Mouse (Mus musculus) heart, postnatal 36 days (tissue): Measurements from ENCODE around the gene Ccl27b. TPM values are rescaled to one million over a fixed set of nuclear protein-coding genes. Genes with fewer than 3 reads are reported as not detected.
"Not testable (repeated sequence)": the region's sequence is repeated elsewhere in the genome, so short reads cannot be mapped to it uniquely, and the experiment has no call there.

ENCODE experiments used
- DNase-seq, 2 experiments: peaks; one replicate each; pipeline ENCODE4 v3.0.0; 2021 to 2022
- intact Hi-C: fragments of 180-260 bp; cut with DNase I; formaldehyde crosslinking; loops from one replicate; pipeline ENCODE4 v1.15.1; 2025
- total RNA-seq, 2 experiments: library from RNA; stranded (reverse); gene quantifications; 2 replicates each; pipeline ENCODE4 v1.2.3; 2021

Gene Ccl27b
- not detected for total RNA-seq

GRCm38 (mm10) chr4:42654951-42655350, at the start of gene Ccl27b:
Gene Ccl27b (plus strand): TSS chr4:42655251.
- DNase-seq, intact Hi-C loops: not testable (repeated sequence)

- intact Hi-C loops, DNase-seq: not testable (repeated sequence)
Observed at GRCm38 (mm10) chr4:42611895-42612294, 43.2 kb upstream of the Ccl27b start, which contains the start of gene Gm10591. Gene Gm10591 (plus strand): TSS chr4:42612195.

GRCm38 (mm10) chr4:42629419-42629818, 25.6 kb upstream of the Ccl27b start, which contains the start of gene Gm2564:
Gene Gm2564 (plus strand): TSS chr4:42629719.
- intact Hi-C loops, DNase-seq: not testable (repeated sequence)

DNA sequence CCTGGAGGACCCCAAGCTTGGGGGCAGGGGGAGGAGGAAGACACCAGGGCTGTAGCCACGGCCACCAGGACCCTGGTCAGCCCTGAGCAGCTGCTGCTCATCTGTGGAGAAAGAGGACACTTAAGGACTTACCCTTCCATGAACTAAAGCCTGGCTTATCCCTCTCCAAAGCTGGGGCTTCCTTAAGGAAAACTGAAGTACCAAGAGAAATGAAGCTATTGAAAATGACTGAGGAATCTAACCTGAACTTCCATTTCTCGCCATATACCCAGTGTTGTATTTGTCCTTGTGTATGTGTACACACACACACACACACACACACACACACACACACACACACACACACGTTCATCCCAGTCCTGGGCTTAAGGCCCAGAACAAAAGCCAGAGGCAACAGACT, 6.7 kb downstream of the Ccl27b start, which contains the start of gene Il11ra2:
Gene Il11ra2, minus strand, starts transcription at position 101 of the 400 bp plus-strand sequence.
- intact Hi-C loops, DNase-seq: not testable (repeated sequence)

- not testable (repeated sequence) for DNase-seq
Observed at GRCm38 (mm10) chr4:42675415-42675814, 20.4 kb downstream of the Ccl27b start.

DNA sequence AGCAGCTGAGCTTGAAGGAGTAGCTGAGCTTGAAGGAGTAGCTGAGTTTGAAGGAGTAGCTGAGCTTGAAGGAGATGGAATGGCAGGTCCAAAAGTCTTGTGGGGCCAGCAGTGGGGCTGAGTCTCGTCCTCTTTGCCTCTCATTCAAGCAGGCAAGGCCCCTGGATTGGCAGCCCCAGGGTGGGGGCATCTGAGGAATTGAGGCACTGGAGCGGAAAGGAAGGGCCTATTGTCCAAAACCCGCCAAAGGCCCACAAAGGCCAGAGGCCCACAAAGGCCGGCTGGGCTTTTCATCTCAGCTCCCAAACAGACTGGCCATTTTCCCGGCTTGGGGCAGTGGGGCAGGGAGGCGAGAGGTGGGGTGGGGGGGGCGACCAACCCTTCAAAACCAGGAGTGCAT, 24.3 kb downstream of the Ccl27b start:
- intact Hi-C loops, DNase-seq: not testable (repeated sequence)

More at GRCm38 (mm10) chr4:42675415-42675814, 20.4 kb downstream of the Ccl27b start:
- intact Hi-C loops, result not testable (repeated sequence)

DNA sequence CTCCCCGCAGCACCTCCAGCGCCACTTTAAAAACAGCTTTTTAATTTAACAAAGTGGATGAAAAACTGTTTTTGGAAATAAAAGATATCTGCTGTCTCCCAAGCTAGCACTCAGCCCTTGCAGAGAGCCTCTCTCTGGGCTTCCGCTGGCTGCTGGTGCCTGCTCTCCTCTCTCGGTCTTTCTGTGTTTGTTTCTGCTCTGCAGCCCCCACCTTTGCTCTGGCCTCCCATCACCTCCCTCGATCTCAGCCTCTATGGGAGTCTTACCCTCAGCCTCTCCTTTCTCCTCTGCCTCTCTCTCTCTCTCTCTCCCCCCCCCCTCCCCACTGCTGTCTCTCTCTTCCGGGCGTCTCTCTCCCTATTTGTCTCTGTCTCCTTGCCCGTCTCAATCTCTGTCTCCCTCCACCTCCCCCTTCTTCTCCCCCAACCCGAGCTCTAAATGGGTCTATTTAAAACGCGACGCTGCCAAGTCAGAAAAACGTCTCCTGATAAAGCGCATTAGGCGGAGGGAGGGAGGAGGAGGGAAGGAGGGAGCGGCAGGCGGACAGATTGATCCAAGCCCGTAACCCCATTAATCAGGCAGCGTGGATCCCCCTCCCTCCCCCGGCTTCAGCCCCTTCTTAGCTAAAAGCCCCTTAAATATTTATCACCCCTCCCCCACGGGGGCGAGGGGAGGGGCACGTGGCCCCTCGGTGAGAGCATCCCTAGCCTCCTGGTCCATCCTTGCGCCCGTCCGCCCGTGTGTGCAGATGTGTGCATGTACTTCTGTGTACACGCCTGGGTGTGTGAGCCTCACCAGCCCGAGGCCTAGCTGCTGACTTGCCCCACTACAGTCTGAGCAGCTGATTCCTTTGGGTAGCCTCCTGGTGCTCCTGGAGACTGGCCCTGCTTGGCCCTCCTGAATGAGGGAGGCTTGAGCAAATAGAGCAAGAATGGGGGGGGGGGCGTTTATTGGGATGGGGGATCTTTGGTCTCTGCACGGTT, 25.6 kb downstream of the Ccl27b start:
- DNase-seq, intact Hi-C loops: not testable (repeated sequence)

DNA sequence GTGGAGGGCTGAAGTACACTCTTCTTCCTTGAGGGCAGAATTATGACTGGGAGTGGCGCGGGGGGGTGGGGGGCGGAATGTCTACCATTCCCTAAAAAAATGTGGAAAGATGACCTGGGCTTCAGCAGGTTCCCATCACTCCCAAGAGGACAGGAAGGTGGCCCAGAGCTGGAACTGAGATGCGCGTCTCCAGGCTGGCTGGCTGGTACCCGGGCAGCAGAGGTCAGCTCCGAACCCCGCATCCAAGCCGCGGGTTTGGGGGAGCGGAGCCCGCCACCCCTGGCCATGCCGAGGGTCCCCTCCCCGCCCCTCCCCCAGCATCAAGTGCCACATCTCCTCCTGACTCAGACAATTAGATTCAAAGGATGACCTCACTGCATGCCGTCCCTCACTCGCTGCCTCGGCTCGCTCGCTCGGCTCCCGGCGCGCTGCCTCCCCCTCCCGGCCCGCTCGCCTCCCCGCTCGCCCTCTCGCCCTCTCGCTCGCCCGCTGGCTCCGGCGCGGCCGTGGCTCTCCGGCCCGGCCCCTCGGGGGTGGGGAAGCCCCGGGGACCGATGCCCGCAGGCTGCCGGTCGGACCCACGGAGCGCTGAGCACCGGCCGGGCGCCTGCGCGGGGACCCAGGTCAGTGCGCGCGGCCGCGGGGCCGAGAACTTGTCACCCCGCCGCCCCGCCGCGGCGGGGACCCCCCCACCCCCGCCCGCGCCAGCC, 26.6 kb downstream of the Ccl27b start:
- intact Hi-C loops, DNase-seq: not testable (repeated sequence)

DNA sequence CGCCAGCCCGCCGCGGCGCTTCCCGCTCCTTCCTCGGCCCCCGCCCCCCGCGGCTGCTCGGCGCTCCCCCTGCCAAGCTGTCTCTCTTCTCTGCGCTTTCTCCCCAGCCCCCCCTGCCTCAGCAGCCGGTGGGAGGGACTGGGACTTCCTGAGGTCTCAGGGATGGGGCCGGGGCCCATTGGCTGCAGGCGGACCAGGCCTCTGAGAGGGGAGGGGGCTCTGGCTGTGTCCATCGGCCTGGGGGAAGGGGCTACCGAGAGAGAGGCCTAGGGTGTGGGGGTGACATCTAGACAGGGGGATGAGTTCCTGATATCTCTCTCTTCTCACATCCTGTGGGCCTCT, 27.1 kb downstream of the Ccl27b start:
- intact Hi-C loops, DNase-seq: not testable (repeated sequence)

Other genes starting within 250 kb of the Ccl27b start
- not detected for gene Gm21586, start 215.9 kb upstream of the Ccl27b start, total RNA-seq
- not detected for gene Gm2163, start 188.5 kb upstream of the Ccl27b start, total RNA-seq
- gene Fam205a2, start 127.1 kb upstream of the Ccl27b start, total RNA-seq, result not detected
- not detected for gene Gm10591, start 43.1 kb upstream of the Ccl27b start, total RNA-seq
- gene Gm2564, start 25.5 kb upstream of the Ccl27b start, total RNA-seq, result 1 to 10 TPM; 2.4 to 3.0 TPM
- under 1 TPM in 1 of 2 experiments, not detected in 1; 0.27 TPM for gene Il11ra2, start 6.6 kb downstream of the Ccl27b start, total RNA-seq
- not detected for gene 4930578G10Rik, start 80.3 kb downstream of the Ccl27b start, total RNA-seq
- gene Ccl19, start 101.3 kb downstream of the Ccl27b start, total RNA-seq, result under 1 TPM in 1 of 2 experiments, not detected in 1; 0.73 TPM
- gene Ccl21a, start 118.7 kb downstream of the Ccl27b start, total RNA-seq, result 10 to 100 TPM; 40.1 to 54.5 TPM
- under 1 TPM in 1 of 2 experiments, not detected in 1; 0.08 TPM for gene Fam205a1, start 198.6 kb downstream of the Ccl27b start, total RNA-seq
- gene Gm12394, start 201.5 kb downstream of the Ccl27b start, total RNA-seq, result not detected
- 1 to 10 TPM; 6.2 to 9.6 TPM for gene Fam205c, start 219.0 kb downstream of the Ccl27b start, total RNA-seq